Mouse (Mus musculus) heart, adult 8-10 months (tissue): Measurements from ENCODE around the gene Rb1. TPM values are rescaled to one million over a fixed set of nuclear protein-coding genes. Genes with fewer than 3 reads are reported as not detected.

Experiments used
- DNase-seq: peaks from one replicate; pipeline ENCODE4 v3.0.0; 2022; ENCODE audit warnings: low spot score
- total RNA-seq, 4 experiments: library from RNA; stranded (reverse); gene quantifications; 2 replicates each; pipeline ENCODE4 v1.2.4; 2022

The Rb1 gene
- total RNA-seq, 4 experiments from 2014 or later: 18.1 to 19.5 (median 18.5) TPM

DNA sequence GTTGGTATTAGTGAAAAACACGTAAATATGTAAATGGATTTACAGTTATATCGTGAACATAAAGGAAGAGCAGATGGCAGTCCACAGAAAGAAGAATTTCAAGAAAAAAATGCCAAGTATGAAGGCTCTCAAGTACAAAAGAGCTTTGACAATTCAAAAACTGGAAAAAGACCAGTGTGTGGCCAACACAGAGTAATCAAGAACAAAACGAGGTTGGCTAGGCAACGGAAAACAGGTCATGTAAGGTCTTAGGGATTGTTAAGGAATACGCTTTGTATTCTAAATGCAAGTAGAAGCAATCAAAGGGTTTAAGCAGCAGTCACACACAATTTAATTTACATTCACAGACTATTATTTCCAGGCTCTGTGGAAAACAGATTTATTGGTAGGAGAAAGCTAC lies 53.8 kb downstream of the Rb1 start:
- DNase-seq: no peak

DNA sequence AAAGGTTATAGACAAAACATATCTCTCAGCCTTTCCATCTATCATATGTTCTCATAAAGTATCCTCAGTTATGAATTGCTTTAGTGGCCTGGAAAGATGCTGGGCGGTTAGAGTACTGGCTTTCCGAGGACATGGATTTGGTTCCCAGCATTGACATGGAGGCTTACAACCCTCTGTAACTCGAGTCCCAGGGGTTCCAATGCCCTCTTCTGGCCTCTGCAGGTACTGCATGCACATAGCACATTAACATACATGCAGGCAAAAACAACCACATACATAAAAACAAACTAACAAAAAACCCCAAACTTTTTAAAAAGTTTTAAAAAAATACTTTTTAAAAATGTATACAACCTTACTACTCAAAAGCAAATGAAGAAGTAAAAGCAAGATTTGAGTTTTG lies 59.5 kb downstream of the Rb1 start:
- DNase-seq: no peak

DNA sequence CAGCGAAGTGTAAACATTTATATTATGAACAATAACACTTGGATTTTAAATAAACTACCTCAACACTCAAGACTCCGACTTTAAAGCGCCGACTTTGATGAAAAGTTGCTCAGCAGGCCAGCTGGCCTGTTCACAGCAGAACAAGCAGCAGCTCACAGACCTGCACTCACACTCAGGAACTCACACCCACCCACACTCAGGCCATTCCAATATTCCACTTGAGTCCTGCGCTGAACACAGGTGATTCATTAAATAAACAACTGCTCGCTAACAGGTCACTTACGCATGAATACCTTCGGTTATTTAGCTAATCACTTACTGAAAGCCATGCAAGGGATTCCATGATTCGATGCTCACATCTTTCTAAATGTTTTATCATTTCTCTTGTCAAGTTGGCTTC lies 63.4 kb downstream of the Rb1 start:
- no peak for DNase-seq

DNA sequence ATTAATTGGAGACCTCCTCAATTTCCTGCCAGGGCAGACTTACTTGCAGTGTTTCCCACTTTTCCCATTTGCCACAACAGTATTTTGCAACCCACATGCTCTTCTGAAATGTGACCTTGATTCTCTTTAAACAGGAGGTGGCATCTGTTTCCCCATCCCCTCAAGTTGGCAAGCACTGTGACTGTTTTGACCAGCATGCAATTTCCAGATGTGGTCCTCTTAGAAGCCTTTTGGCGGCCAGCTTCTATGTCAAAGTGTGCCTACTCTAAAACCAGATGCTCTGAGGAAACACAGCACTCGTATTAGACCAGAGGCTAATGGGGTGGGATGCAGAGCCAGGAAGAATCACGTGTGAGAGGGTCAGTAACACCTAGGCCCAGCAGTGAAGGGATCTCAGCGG lies 67.4 kb downstream of the Rb1 start:
- no peak for DNase-seq

DNA sequence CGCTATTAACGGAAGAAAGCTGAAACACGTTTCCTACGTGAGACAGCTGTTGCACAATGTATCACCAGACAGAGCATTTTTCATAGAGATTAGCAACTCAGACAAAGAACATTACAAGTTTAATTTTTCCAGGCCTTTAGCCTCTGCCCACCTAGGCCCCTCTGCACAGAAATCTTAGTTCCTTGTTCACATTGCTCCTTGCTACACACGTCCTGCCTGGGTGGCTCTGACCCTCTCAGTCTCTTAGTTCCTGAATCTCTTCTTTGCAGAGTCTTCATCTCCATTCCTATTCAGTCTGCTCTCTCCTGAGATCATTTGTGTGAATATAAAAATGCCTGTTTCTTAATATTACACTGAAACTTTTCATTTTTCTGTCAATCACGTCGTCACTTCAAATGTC lies 68.3 kb downstream of the Rb1 start:
- no peak for DNase-seq

DNA sequence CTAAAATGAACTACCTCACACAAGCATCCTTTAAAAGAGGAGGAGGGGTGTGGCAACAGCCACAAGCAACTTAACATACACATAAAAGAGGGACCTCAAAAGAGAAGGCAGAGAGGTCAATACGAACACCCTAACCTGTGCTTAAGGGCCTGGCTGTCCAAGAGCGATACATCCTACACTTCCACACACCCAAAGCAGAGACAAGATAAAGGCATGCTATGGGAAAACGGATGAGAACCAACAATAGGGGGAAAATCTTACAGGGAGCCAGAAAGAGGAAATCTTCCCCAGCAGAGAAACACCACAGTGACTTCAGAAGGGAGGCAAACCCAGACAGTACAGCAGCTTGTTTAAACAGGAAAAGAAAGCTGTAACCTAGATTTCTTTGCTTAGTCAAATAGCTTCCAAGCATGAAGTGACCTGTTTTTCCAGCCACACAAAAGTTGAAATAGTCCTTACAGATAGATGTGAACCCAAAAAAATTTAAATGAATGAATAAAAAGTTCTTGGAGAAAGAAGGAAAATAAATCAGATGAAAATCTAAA lies 70.1 kb downstream of the Rb1 start:
- DNase-seq: no peak

DNA sequence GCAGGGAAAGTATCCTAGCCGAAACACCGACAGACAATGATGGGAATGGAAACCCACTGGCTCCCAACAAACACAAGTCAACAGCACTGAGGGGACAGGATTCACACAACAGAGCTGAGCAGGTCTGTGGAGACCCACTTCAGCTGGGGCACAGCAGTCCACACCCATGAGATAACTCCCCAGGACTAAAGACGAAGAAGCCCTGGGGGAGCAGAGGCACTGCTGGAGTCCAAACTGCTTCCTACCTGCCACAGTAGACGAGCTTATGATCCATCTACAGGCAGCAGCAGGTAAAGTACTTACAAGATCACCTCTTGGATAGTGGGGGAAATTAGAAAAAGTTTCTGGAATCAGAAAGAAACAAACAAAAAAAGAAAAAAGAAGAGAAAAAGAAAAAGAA lies 71.2 kb downstream of the Rb1 start:
- no peak for DNase-seq

DNA sequence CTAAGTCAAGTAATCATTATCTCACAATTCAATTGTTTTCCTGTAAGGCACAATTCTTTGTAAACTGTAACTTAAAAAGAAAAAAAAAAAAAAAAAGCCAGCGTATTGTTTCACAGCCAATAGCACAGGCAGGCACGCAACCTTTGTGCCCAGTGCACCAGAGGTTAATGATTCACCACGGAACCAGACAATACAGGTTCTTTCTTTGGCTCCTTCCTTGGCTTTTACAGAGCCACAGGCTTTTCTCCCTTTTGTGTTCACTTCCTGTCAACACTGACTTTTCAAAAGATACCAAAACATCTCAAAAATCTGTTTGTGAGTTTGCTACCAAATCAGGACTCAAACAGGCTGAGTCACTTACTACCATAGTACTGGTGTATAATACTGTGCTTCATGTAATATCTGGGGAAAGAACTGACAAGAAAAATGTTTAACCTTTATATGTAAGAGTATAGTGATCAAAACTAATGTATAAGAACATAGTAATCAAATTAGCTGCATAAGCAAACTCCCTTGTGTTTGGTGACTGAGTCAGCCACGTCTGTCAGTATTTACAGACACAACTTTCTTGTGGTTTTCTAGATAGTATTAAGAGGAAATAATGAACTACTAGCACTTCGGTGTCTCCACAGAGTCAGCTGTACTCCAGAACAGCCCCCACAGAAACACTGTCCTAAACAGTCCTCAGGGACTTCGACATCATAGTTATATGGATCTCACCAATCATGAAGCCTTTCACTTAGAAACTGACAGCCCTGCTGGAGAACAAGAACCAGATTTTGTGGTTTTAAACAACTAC lies 72.0 kb downstream of the Rb1 start:
- no peak for DNase-seq

DNA sequence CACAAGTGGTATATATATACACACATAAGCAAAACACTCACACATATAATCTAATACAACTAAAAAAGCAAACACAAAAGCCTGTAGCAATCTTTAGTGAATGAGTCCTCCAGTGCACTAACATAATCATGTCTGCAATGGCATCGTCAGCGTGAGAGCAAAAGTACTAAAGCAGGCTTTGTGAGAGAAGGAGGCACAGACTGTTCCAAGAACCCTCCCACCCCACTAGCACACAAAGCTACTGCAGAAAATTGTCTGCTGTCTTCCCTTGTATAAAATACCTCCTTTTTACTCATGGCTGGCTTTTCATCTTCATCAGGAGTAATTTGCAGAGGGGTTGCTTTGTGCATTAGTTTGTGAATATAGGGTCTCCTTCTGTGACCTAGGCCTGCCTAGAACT lies 73.3 kb downstream of the Rb1 start:
- no peak for DNase-seq

DNA sequence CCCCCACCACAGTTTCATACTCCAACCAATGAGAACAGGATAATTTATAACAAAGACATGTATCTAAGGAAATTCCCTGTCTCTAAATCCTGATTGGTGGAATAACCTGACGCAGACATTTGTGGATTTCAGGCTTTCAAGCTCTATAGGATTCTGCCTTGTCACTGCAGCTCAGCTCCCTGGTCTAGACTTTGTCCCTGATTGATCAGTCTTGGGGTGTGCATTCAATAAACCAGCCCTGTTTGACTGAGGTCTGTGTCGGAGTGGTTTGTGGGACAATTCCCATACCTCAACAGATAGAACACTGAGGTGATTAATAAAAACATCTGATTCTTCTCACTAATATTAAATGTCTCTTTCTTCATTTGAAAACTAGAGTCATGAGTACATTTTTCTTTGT lies 75.6 kb downstream of the Rb1 start:
- no peak for DNase-seq

DNA sequence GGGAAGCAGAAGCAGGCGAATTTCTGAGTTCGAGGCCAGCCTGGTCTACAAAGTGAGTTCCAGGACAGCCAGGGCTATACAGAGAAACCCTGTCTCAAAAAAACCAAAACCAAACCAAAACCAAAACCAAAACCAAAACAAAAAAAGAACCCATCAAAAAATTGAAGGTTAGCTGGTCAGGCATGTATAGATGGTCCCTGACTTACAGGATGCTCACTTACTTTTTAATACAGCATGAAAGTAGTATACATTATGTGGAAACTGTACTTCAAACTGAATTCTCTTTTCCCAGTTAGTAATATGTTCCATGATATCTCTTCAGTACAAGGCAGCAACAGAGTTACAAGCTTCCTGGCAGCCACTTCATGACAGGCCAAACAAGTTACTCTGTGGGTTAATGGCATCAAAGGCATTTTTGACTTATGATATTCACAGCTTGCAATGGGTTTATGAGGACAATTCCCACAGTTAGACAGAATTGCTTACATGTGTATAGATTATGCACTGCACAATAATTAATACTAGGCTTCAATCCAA lies 81.5 kb downstream of the Rb1 start:
- no peak for DNase-seq

DNA sequence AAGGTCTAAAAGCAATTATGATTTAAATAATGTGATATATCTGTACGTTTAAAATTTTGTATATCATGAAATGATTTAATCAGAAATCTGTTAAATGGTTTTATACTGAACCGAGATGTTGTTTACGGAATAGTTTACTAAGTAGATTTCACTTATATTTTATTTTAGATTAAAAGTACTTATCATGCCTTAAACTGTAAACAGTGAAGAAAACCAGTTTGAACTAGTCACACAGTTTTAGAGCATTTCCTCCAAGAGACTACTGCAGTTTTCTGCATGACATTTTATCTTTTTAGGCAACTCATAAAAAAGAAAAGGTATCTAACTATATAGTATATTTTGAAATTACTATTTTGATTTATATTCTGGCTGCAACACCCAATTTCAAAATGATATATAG lies 85.8 kb downstream of the Rb1 start:
- DNase-seq: no peak

DNA sequence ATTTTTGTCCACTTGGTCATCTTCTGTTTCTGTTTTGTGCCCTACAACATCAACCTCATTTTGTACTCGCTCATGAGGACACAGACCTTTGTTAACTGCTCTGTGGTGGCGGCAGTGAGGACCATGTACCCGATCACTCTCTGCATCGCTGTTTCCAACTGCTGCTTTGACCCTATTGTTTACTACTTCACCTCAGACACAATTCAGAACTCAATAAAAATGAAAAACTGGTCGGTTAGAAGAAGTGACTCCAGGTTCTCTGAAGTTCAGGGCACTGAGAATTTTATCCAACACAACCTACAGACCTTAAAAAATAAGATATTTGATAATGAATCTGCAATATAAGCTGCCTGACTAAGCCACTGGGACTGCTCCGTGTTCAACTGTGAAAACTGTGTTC lies 86.3 kb downstream of the Rb1 start:
- peak; percentile 31 for DNase-seq

DNA sequence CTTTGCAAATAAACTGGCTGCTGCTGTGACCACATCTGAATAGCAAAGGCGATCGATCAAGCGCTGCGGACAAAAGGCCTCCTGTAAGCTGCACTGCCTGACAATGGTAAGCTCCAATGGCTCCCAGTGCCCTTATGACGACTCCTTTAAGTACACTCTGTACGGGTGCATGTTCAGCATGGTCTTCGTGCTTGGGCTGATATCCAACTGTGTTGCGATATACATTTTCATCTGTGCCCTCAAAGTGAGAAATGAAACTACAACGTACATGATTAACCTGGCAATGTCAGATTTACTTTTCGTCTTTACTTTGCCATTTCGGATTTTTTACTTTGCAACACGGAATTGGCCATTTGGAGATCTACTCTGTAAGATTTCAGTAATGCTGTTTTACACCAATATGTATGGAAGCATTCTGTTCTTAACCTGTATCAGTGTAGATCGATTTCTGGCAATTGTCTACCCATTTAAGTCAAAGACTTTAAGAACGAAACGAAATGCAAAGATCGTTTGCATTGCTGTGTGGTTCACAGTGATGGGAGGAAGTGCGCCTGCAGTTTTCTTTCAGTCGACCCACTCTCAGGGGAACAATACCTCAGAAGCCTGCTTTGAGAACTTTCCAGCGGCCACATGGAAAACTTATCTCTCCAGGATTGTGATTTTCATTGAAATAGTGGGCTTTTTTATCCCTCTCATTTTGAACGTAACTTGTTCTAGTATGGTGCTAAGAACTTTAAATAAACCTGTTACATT lies 86.9 kb downstream of the Rb1 start:
- peak; percentile 67 for DNase-seq

DNA sequence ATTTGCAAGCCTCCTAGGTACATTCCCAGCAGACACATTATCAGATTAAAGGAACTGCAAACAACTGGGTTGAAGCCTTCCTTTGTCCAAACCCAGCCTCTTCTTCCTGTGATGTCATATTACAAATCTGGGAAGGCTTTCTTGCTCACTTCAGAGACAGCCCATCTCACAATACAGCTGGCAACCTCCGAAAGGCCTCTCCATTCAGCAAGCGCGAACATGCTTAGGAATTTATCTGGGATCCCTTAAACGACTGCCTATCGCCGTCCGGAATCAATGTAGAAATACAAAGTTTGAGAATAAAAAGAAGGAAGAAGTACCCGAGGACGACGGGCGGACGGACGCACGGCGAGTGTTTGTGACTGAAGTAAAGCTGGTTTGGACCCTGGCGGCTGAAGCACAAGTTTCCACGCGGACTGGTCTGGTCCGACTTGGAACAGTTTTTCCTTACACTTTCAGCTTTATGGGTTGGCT lies 87.7 kb downstream of the Rb1 start, which contains the start of gene Lpar6:
Lpar6 (plus strand) TSS at position 48 of the 474 bp plus-strand sequence.
- peak; percentile 89 for DNase-seq

DNA sequence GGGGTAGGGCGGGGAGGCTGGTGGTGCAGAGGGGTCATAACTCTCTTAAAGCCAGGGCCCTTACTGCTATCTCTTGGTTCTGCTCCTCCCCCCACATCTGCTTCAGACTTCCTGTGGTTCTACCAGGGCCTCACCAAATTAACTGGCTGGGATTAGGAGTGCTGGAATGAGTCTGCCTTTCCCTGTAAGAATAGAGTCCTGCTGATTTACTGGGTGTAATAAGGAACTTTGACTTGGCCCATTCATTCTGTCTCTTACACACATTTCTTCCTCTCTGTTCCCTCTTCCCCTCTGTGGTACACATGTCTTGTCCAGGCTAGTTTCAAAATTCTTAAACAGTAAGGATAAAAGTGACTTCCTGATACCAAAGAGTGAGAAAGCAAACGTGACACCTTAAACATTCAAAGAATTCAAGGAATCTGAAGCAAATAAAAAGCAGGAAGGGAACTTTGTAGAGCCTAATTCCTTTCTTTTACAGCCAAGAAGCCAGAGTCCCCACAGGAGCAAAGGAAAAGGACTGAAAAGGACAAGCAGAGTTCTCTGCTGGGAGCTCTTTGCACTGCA lies 91.1 kb downstream of the Rb1 start:
- peak; percentile 35 for DNase-seq

DNA sequence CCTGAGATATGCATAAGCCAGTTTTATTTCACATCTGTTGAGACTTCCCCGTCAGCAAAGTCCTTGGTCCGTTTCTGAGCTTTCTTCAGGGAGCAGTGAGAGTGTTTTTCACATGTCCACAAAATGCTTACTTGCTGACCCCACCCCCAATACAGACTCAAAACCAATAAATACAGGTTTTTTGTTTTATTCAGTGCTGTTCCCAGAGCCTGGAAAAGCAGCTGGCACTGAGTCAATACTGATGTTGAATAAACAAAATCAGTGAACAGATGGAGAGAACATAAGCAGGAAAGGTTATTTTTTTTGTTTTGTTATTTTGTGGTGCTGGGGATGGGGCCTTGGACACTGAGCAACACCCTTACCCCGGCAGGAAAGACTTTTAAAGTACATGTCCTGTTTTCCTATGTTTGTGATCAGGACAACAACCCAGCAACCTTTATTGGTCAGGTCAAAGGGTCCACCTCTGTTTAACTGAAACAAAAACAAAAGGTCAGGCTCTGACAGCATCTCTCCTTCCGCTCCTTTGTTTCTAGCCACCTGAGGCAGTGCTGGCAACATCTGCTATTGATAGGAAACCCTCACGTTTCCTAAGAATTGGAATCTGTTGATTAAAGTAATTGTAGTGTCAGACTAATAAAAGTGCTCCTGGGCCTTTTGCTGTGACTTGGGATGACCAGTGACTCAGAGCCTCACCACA lies 94.2 kb downstream of the Rb1 start:
- DNase-seq: peak; percentile 47

DNA sequence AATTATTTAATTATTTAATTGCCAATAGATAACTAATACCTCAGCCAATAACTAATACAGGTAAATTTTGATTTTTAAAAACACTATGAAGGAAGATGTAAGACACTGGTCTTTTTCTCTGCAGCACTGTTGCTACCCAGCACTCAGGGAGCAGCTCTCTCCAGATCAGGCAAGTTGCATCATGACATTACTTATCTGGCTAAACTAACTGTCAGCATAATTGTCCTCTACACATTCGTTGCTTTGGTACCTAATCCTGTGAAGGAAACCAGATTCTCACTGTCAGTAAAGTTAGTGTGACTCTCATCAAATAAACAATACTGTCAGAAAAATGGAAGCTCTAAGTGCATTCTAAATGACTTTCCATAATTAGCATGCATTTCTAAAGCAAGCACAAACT lies 98.8 kb downstream of the Rb1 start:
- DNase-seq: no peak

DNA sequence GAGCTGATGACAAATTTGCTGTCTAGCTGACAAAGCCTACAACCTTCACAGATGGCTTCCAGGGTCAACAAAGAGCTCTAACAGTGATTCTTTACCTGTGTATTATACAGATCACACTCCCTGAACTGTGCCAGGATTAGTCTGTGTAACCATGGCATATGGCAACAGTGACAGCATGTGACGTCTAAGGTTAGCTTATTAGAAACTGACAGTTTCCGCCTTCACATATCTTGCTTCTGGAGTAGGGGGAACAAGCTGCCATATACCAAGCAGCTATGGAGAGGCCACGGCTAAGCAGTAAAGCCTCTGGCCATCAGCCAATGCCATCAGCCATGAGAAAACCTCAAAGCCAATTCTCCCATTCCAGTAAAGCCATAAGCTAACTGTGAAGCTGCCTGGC lies 99.3 kb downstream of the Rb1 start:
- DNase-seq: no peak

DNA sequence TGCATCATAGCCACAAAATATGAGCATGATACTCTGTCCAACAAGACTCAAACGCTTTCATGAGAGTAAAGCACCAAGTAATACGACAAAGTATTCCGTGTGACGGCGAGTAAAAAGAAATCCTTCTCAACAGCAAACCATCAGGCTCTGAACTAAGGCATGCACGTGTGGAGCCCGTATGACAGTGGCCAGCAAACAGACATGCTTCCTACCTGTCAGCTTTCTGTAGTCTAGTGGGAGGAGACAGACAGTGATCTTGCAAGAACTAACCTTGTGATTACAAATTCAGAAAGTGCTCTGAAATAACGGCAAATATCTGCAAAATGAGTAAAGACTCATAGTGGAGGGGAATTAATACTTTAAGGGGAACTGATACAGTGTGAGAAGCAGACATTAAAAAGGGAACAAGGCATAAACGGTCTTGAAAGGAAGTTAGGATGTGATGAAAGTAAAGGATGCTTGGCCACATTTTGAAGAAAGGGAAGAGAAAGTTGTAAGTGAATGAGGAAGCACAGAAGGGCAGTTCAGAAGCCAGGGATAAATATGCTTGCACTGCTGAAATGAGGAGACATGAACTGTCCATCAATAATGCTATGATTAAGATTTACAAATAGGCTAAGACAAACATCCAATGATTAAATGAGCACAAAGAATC lies 103.2 kb downstream of the Rb1 start:
- DNase-seq: peak; percentile 30

DNA sequence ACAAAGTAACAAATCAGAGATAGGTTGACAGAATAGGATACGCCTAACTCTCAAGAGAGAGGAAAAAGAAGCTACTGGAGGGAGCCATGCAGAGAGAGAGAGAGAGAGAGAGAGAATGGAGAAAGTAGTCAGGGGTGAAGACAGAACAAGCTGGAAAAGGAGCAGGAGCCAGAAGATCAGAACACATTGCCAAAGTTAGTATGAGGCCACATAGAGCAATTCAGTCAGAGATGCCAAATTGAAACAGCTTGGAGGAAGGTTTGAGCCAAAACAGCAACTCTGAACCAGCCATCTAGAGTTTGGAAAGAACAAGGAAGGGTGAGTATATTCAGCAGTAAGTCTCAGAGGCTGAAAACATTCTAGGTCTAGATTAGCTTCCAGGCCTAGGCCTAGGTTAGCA lies 108.6 kb downstream of the Rb1 start:
- DNase-seq: peak; percentile 49
